In genomic region chr9:118204456-118204855, GRCm38 (mm10) we compare ENCODE assay signal across 12 mouse cellular contexts.
"Had no signal": no experiment of that assay in that cellular context is flagged by ENCODE, and none has a peak within 500 bp of the region (broad histone marks: within the 10 kb centered on the region; RNA-seq: fewer than 3 reads in every experiment).

No protein-coding gene starts in this region.

- DNase-seq: left cerebral cortex, postnatal 4 days; liver; liver, embryonic 13.5 days; liver, postnatal 0 days; lung, adult 18-20 months; lung, adult 2 months; lung, embryonic 14.5 days; lung, postnatal 10 days; lung, postnatal 14 days; lung, postnatal 36 days; lung, postnatal 4 days; midbrain, embryonic 14.5 days had no signal
